20 mouse cellular contexts compared by ENCODE assay signal in the genomic region with DNA sequence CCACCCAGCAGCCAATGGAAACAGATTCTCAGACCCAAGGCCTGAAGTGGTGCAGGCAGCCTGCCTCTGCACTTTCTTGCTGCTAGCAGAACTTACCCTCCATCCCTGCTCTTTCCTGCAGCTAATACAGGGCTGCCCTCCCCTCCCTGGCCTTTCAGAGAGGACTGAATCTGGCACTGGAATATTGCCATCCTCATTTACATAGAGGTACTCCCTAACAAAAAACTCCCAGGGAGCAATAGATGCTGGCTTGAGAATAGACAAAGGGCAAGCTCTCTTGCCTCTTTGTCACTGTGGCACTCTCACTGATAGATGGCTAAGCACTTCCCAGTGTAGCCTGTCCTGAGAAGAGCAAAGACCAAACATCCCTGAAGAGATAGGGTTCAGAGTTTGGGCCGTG.
DNase-seq lines count a peak whose midpoint lies in the region; ATAC-seq and TF ChIP-seq lines count a peak whose summit lies in the region.
"Had no signal": no experiment of that assay in that cellular context is flagged by ENCODE, and none has a peak within 500 bp of the region (broad histone marks: within the 10 kb centered on the region; RNA-seq: fewer than 3 reads in every experiment).

No protein-coding gene starts in this region.

- DNase-seq in hindbrain, embryonic 11.5 days (ENCODE audit: low spot score), result no peak
- no peak for DNase-seq in hindbrain, embryonic 10.5 days (ENCODE audit: low spot score)
- DNase-seq in brain, embryonic 14.5 days (ENCODE audit: low read depth), result peak; percentile 77
- DNase-seq in left cerebral cortex, adult 8-10 months (ENCODE audit: low spot score in 2 of 2), result no peak
- no peak for DNase-seq in adrenal gland, adult 8-10 months
- DNase-seq: adrenal gland, postnatal 25 days; gastrocnemius, postnatal 36 days; heart, postnatal 36 days; kidney, adult 2 months; layer of hippocampus, adult 9-11 months; liver, embryonic 13.5 days; lung, adult 2 months; lung, postnatal 14 days; thymus, postnatal 36 days had no signal

- H3K36me3 ChIP-seq in hindbrain, embryonic 11.5 days (ENCODE audit: control insufficient read depth, insufficient read depth, low read length), result no peaks in the 10 kb centered on the region
- no peaks in the 10 kb centered on the region for H3K36me3 ChIP-seq in hindbrain, embryonic 10.5 days
- H3K36me3 ChIP-seq in forebrain, embryonic 16.5 days (ENCODE audit: control insufficient read depth, insufficient read depth), result no peaks in the 10 kb centered on the region
- H3K36me3 ChIP-seq in neural tube, embryonic 13.5 days, result no peaks in the 10 kb centered on the region
- H3K36me3 ChIP-seq: heart, embryonic 15.5 days; liver, embryonic 13.5 days; stomach, embryonic 15.5 days had no signal

- no peak overlapping the region for H3K4me3 ChIP-seq in hindbrain, embryonic 11.5 days (ENCODE audit: low read depth, low read length)
- H3K4me3 ChIP-seq in hindbrain, embryonic 10.5 days, result no peak overlapping the region
- no peak overlapping the region for H3K4me3 ChIP-seq in forebrain, embryonic 16.5 days (replicated peaks; ENCODE audit: low read length)
- no peak overlapping the region for H3K4me3 ChIP-seq in neural tube, embryonic 13.5 days
- H3K4me3 ChIP-seq: heart, embryonic 15.5 days; liver, embryonic 13.5 days; stomach, embryonic 15.5 days had no signal

- TF ChIP-seq POLR2A in brain, embryonic 14.5 days (IDR thresholded peaks at IDR 0.05; ENCODE audit: borderline replicate concordance, extremely low read depth, insufficient read depth, insufficient read length, poor library complexity, severe bottlenecking), result no peak

- WGBS in hindbrain, embryonic 11.5 days, result 38% methylated on average over 1 of the region's 1 CpGs
- WGBS in hindbrain, embryonic 10.5 days, result 55% methylated on average over 1 of the region's 1 CpGs
- WGBS in forebrain, embryonic 16.5 days, result 21% methylated on average over 1 of the region's 1 CpGs
- 3% methylated on average over 1 of the region's 1 CpGs for WGBS in neural tube, embryonic 13.5 days

- no peak overlapping the region for H3K9ac ChIP-seq in hindbrain, embryonic 11.5 days (ENCODE audit: low read depth, low read length)
- no peak overlapping the region for H3K9ac ChIP-seq in forebrain, embryonic 16.5 days (replicated peaks; ENCODE audit: low read depth, low read length)
- H3K9ac ChIP-seq in neural tube, embryonic 13.5 days, result no peak overlapping the region
- H3K9ac ChIP-seq: heart, embryonic 15.5 days; liver, embryonic 13.5 days; stomach, embryonic 15.5 days had no signal

- H3K27ac ChIP-seq in hindbrain, embryonic 11.5 days (ENCODE audit: low read depth, low read length), result no peak overlapping the region
- no peak overlapping the region for H3K27ac ChIP-seq in hindbrain, embryonic 10.5 days
- no peak overlapping the region for H3K27ac ChIP-seq in forebrain, embryonic 16.5 days (ENCODE audit: low read length)
- H3K27ac ChIP-seq in neural tube, embryonic 13.5 days (replicated peaks), result no peak overlapping the region
- H3K27ac ChIP-seq: heart, embryonic 15.5 days; kidney, postnatal 0 days; liver, embryonic 13.5 days; stomach, embryonic 15.5 days had no signal

- H3K9me3 ChIP-seq in hindbrain, embryonic 11.5 days (ENCODE audit: control insufficient read depth, low read length), result no peaks in the 10 kb centered on the region
- H3K9me3 ChIP-seq in hindbrain, embryonic 10.5 days, result no peaks in the 10 kb centered on the region
- no peaks in the 10 kb centered on the region for H3K9me3 ChIP-seq in forebrain, embryonic 16.5 days (ENCODE audit: control insufficient read depth, low read length)
- H3K9me3 ChIP-seq in neural tube, embryonic 13.5 days, result no peaks in the 10 kb centered on the region
- H3K9me3 ChIP-seq: heart, embryonic 15.5 days; liver, embryonic 13.5 days; stomach, embryonic 15.5 days had no signal

- no peaks in the 10 kb centered on the region for H3K4me1 ChIP-seq in hindbrain, embryonic 11.5 days (replicated peaks; ENCODE audit: control insufficient read depth, insufficient read depth, low read length)
- no peaks in the 10 kb centered on the region for H3K4me1 ChIP-seq in hindbrain, embryonic 10.5 days (replicated peaks)
- no peaks in the 10 kb centered on the region; the same call in 1 of the 2 replicates for H3K4me1 ChIP-seq in forebrain, embryonic 16.5 days (replicated peaks; ENCODE audit: control insufficient read depth, insufficient read depth, low read length)
- H3K4me1 ChIP-seq in neural tube, embryonic 13.5 days (replicated peaks), result 0 out of 2 replicates have a peak, but pooled peaks cover 3% of the 10 kb centered on the region
- H3K4me1 ChIP-seq: heart, embryonic 15.5 days; liver, embryonic 13.5 days; stomach, embryonic 15.5 days had no signal

- no peak overlapping the region for H3K4me2 ChIP-seq in hindbrain, embryonic 11.5 days (replicated peaks; ENCODE audit: low read depth, low read length)
- no peak overlapping the region for H3K4me2 ChIP-seq in forebrain, embryonic 16.5 days (ENCODE audit: low read length)
- H3K4me2 ChIP-seq in neural tube, embryonic 13.5 days, result no peak overlapping the region
- H3K4me2 ChIP-seq: heart, embryonic 15.5 days; liver, embryonic 13.5 days; stomach, embryonic 15.5 days had no signal

- no peak for TF ChIP-seq CTCF in brain, embryonic 14.5 days (IDR thresholded peaks at IDR 0.05; ENCODE audit: borderline replicate concordance, extremely low read depth, insufficient read depth, insufficient read length)

- H3K27me3 ChIP-seq in hindbrain, embryonic 11.5 days (ENCODE audit: control insufficient read depth, insufficient read depth, low read length), result no peaks in the 10 kb centered on the region
- H3K27me3 ChIP-seq in hindbrain, embryonic 10.5 days (ENCODE audit: insufficient read depth, poor library complexity, severe bottlenecking), result no peaks in the 10 kb centered on the region
- H3K27me3 ChIP-seq in forebrain, embryonic 16.5 days (replicated peaks; ENCODE audit: control insufficient read depth, insufficient read depth, low read length), result no peaks in the 10 kb centered on the region
- no peaks in the 10 kb centered on the region for H3K27me3 ChIP-seq in neural tube, embryonic 13.5 days
- H3K27me3 ChIP-seq: heart, embryonic 15.5 days; liver, embryonic 13.5 days; stomach, embryonic 15.5 days had no signal

- ATAC-seq in hindbrain, embryonic 11.5 days (ENCODE audit: low FRiP score), result peak; percentile 67
- ATAC-seq in forebrain, embryonic 16.5 days, result peak; percentile 71
- peak; percentile 88 for ATAC-seq in neural tube, embryonic 13.5 days (ENCODE audit: low read depth)
- ATAC-seq: CD4-positive, CD25-positive, alpha-beta regulatory T cell, adult 4 months had no signal
